Mouse (Mus musculus) ES-Bruce4 (cell line): ENCODE data around the gene Btn1a1.

Source experiments
- CTCF ChIP-seq: IDR thresholded peaks from one replicate; pipeline ENCODE4 v1.8.1; 2011; ENCODE audit warnings: low read depth, low read length
- EP300 ChIP-seq: IDR thresholded peaks from 2 replicates; pipeline ENCODE4 v1.6.1; 2011; ENCODE audit warnings: low read depth, low read length; ENCODE audit not compliant: insufficient read depth
- POLR2A ChIP-seq: IDR thresholded peaks from one replicate; pipeline ENCODE4 v1.8.1; 2011; ENCODE audit warnings: low read length; ENCODE audit not compliant: insufficient read depth

GRCm38 (mm10) chr13:23466306-23466705 lies 605 bp upstream of the Btn1a1 start:
- TF ChIP-seq POLR2A (no peak), CTCF (no peak), EP300 (no peak)
